Mouse (Mus musculus) liver, adult 2 months (tissue): Measurements from ENCODE around the gene Paqr5.

Experiments used
- CTCF ChIP-seq: fragments of 200-500 bp; IDR thresholded peaks from 2 replicates; pipeline ENCODE4 v1.5.1; 2011; ENCODE audit warnings: low read depth, low read length, control low read depth
- POLR2A ChIP-seq: fragments of 200-500 bp; IDR thresholded peaks from 2 replicates; pipeline ENCODE4 v1.6.1; 2011; ENCODE audit warnings: low read length, control low read depth; ENCODE audit not compliant: insufficient read depth; ENCODE audit errors: extremely low read depth

GRCm38 (mm10) chr9:61907621-61908295 is 118.9 kb downstream of the Paqr5 start:
- TF ChIP-seq CTCF (no peak), POLR2A (no peak)
